Mouse (Mus musculus) erythroblast, embryonic 14.5 days (primary cell): ENCODE measurements around the gene Sgms1. TPM values are rescaled to one million over a fixed set of nuclear protein-coding genes. Genes with fewer than 3 reads are reported as not detected.

ENCODE experiments used
- H3K27me3 ChIP-seq: 2 replicates; pipeline ENCODE4 v1.6.1; 2012; ENCODE audit warnings: inconsistent platforms; ENCODE audit not compliant: control insufficient read depth
- H3K36me3 ChIP-seq: 2 replicates; pipeline ENCODE4 v1.6.1; 2012; ENCODE audit warnings: mild to moderate bottlenecking, inconsistent platforms; ENCODE audit not compliant: control insufficient read depth
- H3K4me1 ChIP-seq: 2 replicates; pipeline ENCODE4 v1.6.1; 2012; ENCODE audit warnings: inconsistent platforms; ENCODE audit not compliant: control insufficient read depth
- H3K4me3 ChIP-seq: replicated peaks from 2 replicates; pipeline ENCODE3; 2012; ENCODE audit warnings: moderate library complexity, mild to moderate bottlenecking, inconsistent platforms
- H3K9me3 ChIP-seq: 2 replicates; pipeline ENCODE4 v1.6.1; 2012; ENCODE audit warnings: low read length, inconsistent platforms, mixed read lengths; ENCODE audit not compliant: control insufficient read depth
- GATA1 ChIP-seq: IDR thresholded peaks from 2 replicates; pipeline ENCODE4 v1.6.1; 2012; ENCODE audit warnings: low read length, inconsistent platforms, mixed read lengths
- TAL1 ChIP-seq: IDR thresholded peaks from 3 replicates; pipeline ENCODE4 v1.6.1; 2012; ENCODE audit warnings: low read length, inconsistent platforms, mixed read lengths
- polyA plus RNA-seq: library from polyadenylated mRNA; stranded (reverse); fragments of >175 nt; gene quantifications from 2 replicates; pipeline ENCODE4 v1.2.3, GENCODE M21; 2012

Sgms1 gene
- polyA plus RNA-seq, 1 experiment = 0.28 TPM

- Histone ChIP-seq H3K4me1 (peaks cover 51% of the 10 kb centered on the region), H3K4me3 (no peak overlapping the region), H3K27me3 (no peaks in the 10 kb centered on the region), H3K9me3 (no peaks in the 10 kb centered on the region), H3K36me3 (no peaks in the 10 kb centered on the region)
- TF ChIP-seq GATA1 = no peak
- TF ChIP-seq TAL1 = no peak
Observed at GRCm38 (mm10) chr19:32376886-32377535, 12.5 kb downstream of the Sgms1 start.

GRCm38 (mm10) chr19:32376054-32376453, 13.5 kb downstream of the Sgms1 start:
- Histone ChIP-seq H3K4me3 (no peak overlapping the region), H3K36me3 (no peaks in the 10 kb centered on the region), H3K4me1 (peaks cover 43% of the 10 kb centered on the region), H3K9me3 (no peaks in the 10 kb centered on the region), H3K27me3 (no peaks in the 10 kb centered on the region)
- TF ChIP-seq GATA1 = no peak
- no peak for TF ChIP-seq TAL1

GRCm38 (mm10) chr19:32375473-32375985, 14.0 kb downstream of the Sgms1 start:
- TF ChIP-seq TAL1 (no peak), GATA1 (no peak)
- Histone ChIP-seq H3K4me1 (peaks cover 39% of the 10 kb centered on the region), H3K9me3 (no peaks in the 10 kb centered on the region), H3K36me3 (no peaks in the 10 kb centered on the region), H3K27me3 (no peaks in the 10 kb centered on the region), H3K4me3 (no peak overlapping the region)

- no peak for TF ChIP-seq TAL1
- TF ChIP-seq GATA1 = no peak
- H3K27me3 ChIP-seq = no peaks in the 10 kb centered on the region
- no peaks in the 10 kb centered on the region for H3K9me3 ChIP-seq
- peaks cover 31% of the 10 kb centered on the region for H3K4me1 ChIP-seq
- H3K4me3 ChIP-seq = no peak overlapping the region
- H3K36me3 ChIP-seq = no peaks in the 10 kb centered on the region
Observed at GRCm38 (mm10) chr19:32374751-32375150, 14.8 kb downstream of the Sgms1 start.

- H3K9me3 ChIP-seq = no peaks in the 10 kb centered on the region
Observed at GRCm38 (mm10) chr19:32373865-32374655, 15.5 kb downstream of the Sgms1 start.

GRCm38 (mm10) chr19:32372373-32372772, 17.1 kb downstream of the Sgms1 start:
- Histone ChIP-seq H3K27me3 (no peaks in the 10 kb centered on the region), H3K36me3 (no peaks in the 10 kb centered on the region), H3K9me3 (no peaks in the 10 kb centered on the region), H3K4me3 (no peak overlapping the region), H3K4me1 (peaks cover 18% of the 10 kb centered on the region)
- TF ChIP-seq TAL1 (peak; percentile 46; the same call in 2 of the 3 replicates), GATA1 (no peak)

More at GRCm38 (mm10) chr19:32373865-32374655, 15.5 kb downstream of the Sgms1 start:
- Histone ChIP-seq H3K4me1 (peaks cover 24% of the 10 kb centered on the region), H3K4me3 (no peak overlapping the region), H3K36me3 (no peaks in the 10 kb centered on the region), H3K27me3 (no peaks in the 10 kb centered on the region)
- no peak for TF ChIP-seq GATA1
- no peak for TF ChIP-seq TAL1

GRCm38 (mm10) chr19:32367333-32367732, 22.2 kb downstream of the Sgms1 start:
- Histone ChIP-seq H3K9me3 (no peaks in the 10 kb centered on the region), H3K4me3 (no peak overlapping the region), H3K4me1 (peaks cover 23% of the 10 kb centered on the region), H3K27me3 (no peaks in the 10 kb centered on the region), H3K36me3 (no peaks in the 10 kb centered on the region)
- TF ChIP-seq TAL1 (no peak), GATA1 (no peak)

- Histone ChIP-seq H3K9me3 (no peaks in the 10 kb centered on the region), H3K4me1 (peaks cover 19% of the 10 kb centered on the region), H3K4me3 (no peak overlapping the region), H3K27me3 (no peaks in the 10 kb centered on the region), H3K36me3 (no peaks in the 10 kb centered on the region)
- TF ChIP-seq TAL1 = no peak
- TF ChIP-seq GATA1 = no peak
Observed at GRCm38 (mm10) chr19:32366406-32366805, 23.1 kb downstream of the Sgms1 start.

GRCm38 (mm10) chr19:32365111-32365510, 24.4 kb downstream of the Sgms1 start:
- H3K9me3 ChIP-seq = no peaks in the 10 kb centered on the region
- TF ChIP-seq GATA1 (no peak), TAL1 (no peak)
- no peaks in the 10 kb centered on the region for H3K36me3 ChIP-seq
- H3K4me3 ChIP-seq = no peak overlapping the region
- no peaks in the 10 kb centered on the region for H3K27me3 ChIP-seq
- H3K4me1 ChIP-seq = peaks cover 22% of the 10 kb centered on the region
